Mouse (Mus musculus) liver, embryonic 14.5 days (tissue): Measurements from ENCODE around the gene Spef1.

Source experiments
- CTCF ChIP-seq: IDR thresholded peaks from 2 replicates; pipeline ENCODE4 v1.5.1; 2016; ENCODE audit warnings: antibody characterized with exemption, low read depth, control low read depth
- EP300 ChIP-seq: IDR thresholded peaks from 2 replicates; pipeline ENCODE4 v1.6.1; 2016; ENCODE audit warnings: antibody characterized with exemption, low read depth

DNA sequence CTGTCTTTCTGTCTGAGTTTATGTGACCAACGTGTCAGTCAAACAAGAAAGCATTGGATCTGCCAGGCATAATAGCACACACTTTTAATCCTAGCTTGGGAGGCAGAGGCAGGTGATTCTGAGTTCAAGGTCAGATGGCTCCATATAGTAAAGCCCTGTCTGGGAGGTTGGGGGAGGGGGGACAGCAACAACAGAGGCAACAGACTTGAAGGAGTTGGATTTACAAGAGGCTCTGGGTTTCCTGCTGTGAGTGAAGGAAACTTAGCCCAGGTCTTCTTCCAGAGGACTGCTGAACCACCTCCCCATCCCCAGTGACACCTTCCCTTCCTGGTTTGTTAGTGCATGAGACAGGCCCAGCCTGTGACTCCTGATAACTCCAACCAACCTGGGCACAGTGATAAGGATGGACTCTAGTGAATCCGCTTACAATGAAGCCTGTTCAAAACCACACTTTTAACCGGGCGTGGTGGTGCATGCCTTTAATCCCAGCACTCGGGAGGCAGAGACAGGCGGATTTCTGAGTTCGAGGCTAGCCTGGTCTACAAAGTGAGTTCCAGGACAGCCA lies 34.8 kb downstream of the Spef1 start:
- TF ChIP-seq CTCF (no peak), EP300 (peak; percentile 92)
